Mouse (Mus musculus): ENCODE measurements around the gene Cdk5rap3. TPM values are rescaled to one million over a fixed set of nuclear protein-coding genes. Genes with fewer than 3 reads are reported as not detected.
A peak's percentile ranks its signal among the peaks of the same experiment; 100 is the strongest.

Cdk5rap3 gene
- polyA plus RNA-seq, 1 experiment = 95.5 TPM

GRCm38 (mm10) chr11:96875745-96876144, 40.6 kb downstream of the Cdk5rap3 start:
- peak; percentile 66 for DNase-seq
- Histone ChIP-seq H3K27ac (ENCODE audit: control insufficient read depth, insufficient read depth, low read length) (no peak overlapping the region), H3K4me3 (ENCODE audit: control insufficient read depth, insufficient read depth, low read length) (no peak overlapping the region), H3K27me3 (ENCODE audit: control insufficient read depth, insufficient read depth, low read length) (peaks cover 8% of the 10 kb centered on the region; the same call in 1 of the 2 replicates), H3K4me1 (replicated peaks; ENCODE audit: control insufficient read depth, insufficient read depth, low read length) (no peaks in the 10 kb centered on the region), H3K36me3 (ENCODE audit: control insufficient read depth, insufficient read depth, low read length) (no peaks in the 10 kb centered on the region)
- 2% methylated on average over 35 of the region's 35 CpGs for WGBS
- TF ChIP-seq CTCF (IDR thresholded peaks at IDR 0.05; ENCODE audit: borderline replicate concordance, control insufficient read depth, extremely low read depth, insufficient read depth, low read length, poor library complexity) = no peak
- no peak for TF ChIP-seq POLR2A (IDR thresholded peaks at IDR 0.05; ENCODE audit: control insufficient read depth, extremely low read depth, insufficient read depth, low read length, poor library complexity)

GRCm38 (mm10) chr11:96875270-96875669, 41.0 kb downstream of the Cdk5rap3 start:
- Histone ChIP-seq H3K27me3 (ENCODE audit: control insufficient read depth, insufficient read depth, low read length) (peaks cover 8% of the 10 kb centered on the region; the same call in 1 of the 2 replicates), H3K4me1 (replicated peaks; ENCODE audit: control insufficient read depth, insufficient read depth, low read length) (no peaks in the 10 kb centered on the region), H3K36me3 (ENCODE audit: control insufficient read depth, insufficient read depth, low read length) (no peaks in the 10 kb centered on the region), H3K4me3 (ENCODE audit: control insufficient read depth, insufficient read depth, low read length) (no peak overlapping the region), H3K27ac (ENCODE audit: control insufficient read depth, insufficient read depth, low read length) (no peak overlapping the region)
- DNase-seq = no peak
- 44% methylated on average over 4 of the region's 4 CpGs for WGBS
- TF ChIP-seq POLR2A (IDR thresholded peaks at IDR 0.05; ENCODE audit: control insufficient read depth, extremely low read depth, insufficient read depth, low read length, poor library complexity) (no peak), CTCF (IDR thresholded peaks at IDR 0.05; ENCODE audit: borderline replicate concordance, control insufficient read depth, extremely low read depth, insufficient read depth, low read length, poor library complexity) (no peak)

- TF ChIP-seq CTCF (IDR thresholded peaks at IDR 0.05; ENCODE audit: borderline replicate concordance, control insufficient read depth, extremely low read depth, insufficient read depth, low read length, poor library complexity) (no peak), POLR2A (IDR thresholded peaks at IDR 0.05; ENCODE audit: control insufficient read depth, extremely low read depth, insufficient read depth, low read length, poor library complexity) (no peak)
- Histone ChIP-seq H3K27me3 (ENCODE audit: control insufficient read depth, insufficient read depth, low read length) (peaks cover 4% of the 10 kb centered on the region; the same call in 1 of the 2 replicates), H3K27ac (ENCODE audit: control insufficient read depth, insufficient read depth, low read length) (no peak overlapping the region), H3K36me3 (ENCODE audit: control insufficient read depth, insufficient read depth, low read length) (no peaks in the 10 kb centered on the region), H3K4me3 (ENCODE audit: control insufficient read depth, insufficient read depth, low read length) (no peak overlapping the region), H3K4me1 (replicated peaks; ENCODE audit: control insufficient read depth, insufficient read depth, low read length) (no peaks in the 10 kb centered on the region)
- 68% methylated on average over 11 of the region's 11 CpGs for WGBS
- DNase-seq = no peak
Measured at GRCm38 (mm10) chr11:96873601-96874140, 42.6 kb downstream of the Cdk5rap3 start.

GRCm38 (mm10) chr11:96872441-96873379, 43.6 kb downstream of the Cdk5rap3 start:
- no peak for DNase-seq
- Histone ChIP-seq H3K27me3 (ENCODE audit: control insufficient read depth, insufficient read depth, low read length) (peaks cover 4% of the 10 kb centered on the region; the same call in 1 of the 2 replicates), H3K4me1 (replicated peaks; ENCODE audit: control insufficient read depth, insufficient read depth, low read length) (no peaks in the 10 kb centered on the region), H3K4me3 (ENCODE audit: control insufficient read depth, insufficient read depth, low read length) (no peak overlapping the region), H3K36me3 (ENCODE audit: control insufficient read depth, insufficient read depth, low read length) (no peaks in the 10 kb centered on the region), H3K27ac (ENCODE audit: control insufficient read depth, insufficient read depth, low read length) (no peak overlapping the region)
- 17% methylated on average over 24 of the region's 24 CpGs for WGBS
- TF ChIP-seq CTCF (IDR thresholded peaks at IDR 0.05; ENCODE audit: borderline replicate concordance, control insufficient read depth, extremely low read depth, insufficient read depth, low read length, poor library complexity) = no peak

GRCm38 (mm10) chr11:96867149-96867548, 49.1 kb downstream of the Cdk5rap3 start:
- no peaks in the 10 kb centered on the region; the same call in 1 of the 2 replicates for H3K4me1 ChIP-seq (replicated peaks; ENCODE audit: control insufficient read depth, insufficient read depth, low read length)
- H3K27ac ChIP-seq (ENCODE audit: control insufficient read depth, insufficient read depth, low read length) = no peak overlapping the region
- peak; percentile 44 for DNase-seq
- H3K4me3 ChIP-seq (ENCODE audit: control insufficient read depth, insufficient read depth, low read length) = no peak overlapping the region
- TF ChIP-seq POLR2A (IDR thresholded peaks at IDR 0.05; ENCODE audit: control insufficient read depth, extremely low read depth, insufficient read depth, low read length, poor library complexity) (no peak), CTCF (IDR thresholded peaks at IDR 0.05; ENCODE audit: borderline replicate concordance, control insufficient read depth, extremely low read depth, insufficient read depth, low read length, poor library complexity) (no peak; the same call in 1 of the 2 replicates)
- no peaks in the 10 kb centered on the region; the same call in 1 of the 2 replicates for H3K27me3 ChIP-seq (ENCODE audit: control insufficient read depth, insufficient read depth, low read length)
- 24% methylated on average over 5 of the region's 5 CpGs for WGBS
- H3K36me3 ChIP-seq (ENCODE audit: control insufficient read depth, insufficient read depth, low read length) = no peaks in the 10 kb centered on the region

GRCm38 (mm10) chr11:96863206-96863995, 52.9 kb downstream of the Cdk5rap3 start:
- TF ChIP-seq POLR2A (IDR thresholded peaks at IDR 0.05; ENCODE audit: control insufficient read depth, extremely low read depth, insufficient read depth, low read length, poor library complexity) = no peak
- no peak for TF ChIP-seq CTCF (IDR thresholded peaks at IDR 0.05; ENCODE audit: borderline replicate concordance, control insufficient read depth, extremely low read depth, insufficient read depth, low read length, poor library complexity)
- Histone ChIP-seq H3K36me3 (ENCODE audit: control insufficient read depth, insufficient read depth, low read length) (no peaks in the 10 kb centered on the region), H3K4me1 (replicated peaks; ENCODE audit: control insufficient read depth, insufficient read depth, low read length) (peaks cover 5% of the 10 kb centered on the region), H3K27ac (ENCODE audit: control insufficient read depth, insufficient read depth, low read length) (no peak overlapping the region), H3K27me3 (ENCODE audit: control insufficient read depth, insufficient read depth, low read length) (no peaks in the 10 kb centered on the region; the same call in 1 of the 2 replicates), H3K4me3 (ENCODE audit: control insufficient read depth, insufficient read depth, low read length) (no peak overlapping the region)
- WGBS = 73% methylated on average over 26 of the region's 26 CpGs
- no peak for DNase-seq
